Mouse (Mus musculus): ENCODE data around the gene Srsf3.

Srsf3 gene

GRCm38 (mm10) chr17:29044925-29045319 is 12.5 kb downstream of the Srsf3 start:
- no peak for DNase-seq (ENCODE audit: inconsistent ontology term)

- no peak for DNase-seq (ENCODE audit: inconsistent ontology term)
These were observed 13.5 kb downstream of the Srsf3 start for GRCm38 (mm10) chr17:29045741-29046530.

- no peak for DNase-seq (ENCODE audit: inconsistent ontology term)
These were observed 14.4 kb downstream of the Srsf3 start for GRCm38 (mm10) chr17:29046863-29047262.

GRCm38 (mm10) chr17:29047697-29048514 is 15.5 kb downstream of the Srsf3 start:
- no peak for DNase-seq (ENCODE audit: inconsistent ontology term)

- peak; percentile 83 for DNase-seq (ENCODE audit: inconsistent ontology term)
These were observed 16.5 kb downstream of the Srsf3 start for GRCm38 (mm10) chr17:29048748-29049507.

- DNase-seq (ENCODE audit: inconsistent ontology term), result no peak
These were observed 17.1 kb downstream of the Srsf3 start for GRCm38 (mm10) chr17:29049508-29049889.

GRCm38 (mm10) chr17:29049923-29050322 is 17.5 kb downstream of the Srsf3 start:
- DNase-seq (ENCODE audit: inconsistent ontology term), result no peak

GRCm38 (mm10) chr17:29050791-29051190 is 18.4 kb downstream of the Srsf3 start:
- no peak for DNase-seq (ENCODE audit: inconsistent ontology term)

- DNase-seq (ENCODE audit: inconsistent ontology term), result no peak
These were observed 20.6 kb downstream of the Srsf3 start for GRCm38 (mm10) chr17:29053067-29053466.

GRCm38 (mm10) chr17:29053841-29054240 is 21.4 kb downstream of the Srsf3 start:
- no peak for DNase-seq (ENCODE audit: inconsistent ontology term)

- DNase-seq (ENCODE audit: inconsistent ontology term), result no peak
These were observed 22.0 kb downstream of the Srsf3 start for GRCm38 (mm10) chr17:29054429-29054828.

- no peak for DNase-seq (ENCODE audit: inconsistent ontology term)
These were observed 23.2 kb downstream of the Srsf3 start for GRCm38 (mm10) chr17:29055586-29055985.

- DNase-seq (ENCODE audit: inconsistent ontology term), result no peak
These were observed 23.8 kb downstream of the Srsf3 start for GRCm38 (mm10) chr17:29056207-29056606.

GRCm38 (mm10) chr17:29056699-29057151 is 24.3 kb downstream of the Srsf3 start:
- no peak for DNase-seq (ENCODE audit: inconsistent ontology term)

- DNase-seq (ENCODE audit: inconsistent ontology term), result no peak
These were observed 25.0 kb downstream of the Srsf3 start for GRCm38 (mm10) chr17:29057361-29057890.

GRCm38 (mm10) chr17:29057961-29058360 is 25.5 kb downstream of the Srsf3 start:
- peak; percentile 90 for DNase-seq (ENCODE audit: inconsistent ontology term)

- no peak for DNase-seq (ENCODE audit: inconsistent ontology term)
These were observed 26.1 kb downstream of the Srsf3 start for GRCm38 (mm10) chr17:29058487-29058886.

- DNase-seq (ENCODE audit: inconsistent ontology term), result no peak
These were observed 27.2 kb downstream of the Srsf3 start for GRCm38 (mm10) chr17:29059581-29059980.

- DNase-seq (ENCODE audit: inconsistent ontology term), result no peak
These were observed 28.5 kb downstream of the Srsf3 start for GRCm38 (mm10) chr17:29060946-29061345.

GRCm38 (mm10) chr17:29062119-29063035 is 29.9 kb downstream of the Srsf3 start:
- peak; percentile 61 for DNase-seq (ENCODE audit: inconsistent ontology term)

All from Muller cell, postnatal 12 days (primary cell).